Mouse (Mus musculus): ENCODE measurements around the gene Arid1a.
A peak's percentile ranks its signal among the peaks of the same experiment; 100 is the strongest.

Gene Arid1a

DNA sequence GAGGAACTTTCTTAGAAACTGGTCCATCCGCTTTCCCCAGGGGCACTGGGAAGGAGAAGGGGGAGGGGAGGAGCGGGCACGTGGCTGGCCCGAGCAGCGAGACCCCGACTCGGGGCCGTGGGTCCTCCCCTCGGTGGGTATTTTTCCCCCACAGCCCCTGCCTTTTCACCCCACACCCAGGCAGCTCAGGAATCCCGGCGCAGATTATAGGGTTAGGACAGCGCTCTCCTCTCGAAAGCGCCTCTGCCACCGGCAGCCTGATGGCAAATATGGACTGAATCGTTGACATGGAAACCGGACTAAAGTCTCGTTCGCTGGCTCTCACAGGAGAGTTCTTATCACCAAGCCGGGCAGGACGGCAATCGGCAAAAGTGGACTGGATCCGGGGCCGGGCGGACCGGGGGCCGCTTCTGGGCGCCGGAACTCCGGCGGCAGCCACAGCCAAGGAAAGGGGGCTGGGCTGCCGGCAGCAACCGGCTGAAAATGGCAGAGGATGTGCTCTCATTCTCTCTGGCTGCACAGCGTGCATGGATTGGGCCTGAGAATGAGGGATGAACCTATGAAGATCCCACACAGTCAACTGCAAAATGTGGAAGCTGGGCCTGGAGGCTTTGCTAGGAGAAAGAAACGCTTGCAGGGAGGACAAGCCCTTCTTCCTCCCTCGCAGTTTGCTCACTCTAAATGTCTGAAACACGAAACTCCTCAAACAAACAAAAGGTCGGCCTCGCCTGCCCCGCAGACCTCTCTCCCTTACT, at the start of gene Arid1a:
Gene Arid1a, minus strand, starts transcription at position 256 of the 755 bp plus-strand sequence.
- peak; percentile 96 for DNase-seq

DNA sequence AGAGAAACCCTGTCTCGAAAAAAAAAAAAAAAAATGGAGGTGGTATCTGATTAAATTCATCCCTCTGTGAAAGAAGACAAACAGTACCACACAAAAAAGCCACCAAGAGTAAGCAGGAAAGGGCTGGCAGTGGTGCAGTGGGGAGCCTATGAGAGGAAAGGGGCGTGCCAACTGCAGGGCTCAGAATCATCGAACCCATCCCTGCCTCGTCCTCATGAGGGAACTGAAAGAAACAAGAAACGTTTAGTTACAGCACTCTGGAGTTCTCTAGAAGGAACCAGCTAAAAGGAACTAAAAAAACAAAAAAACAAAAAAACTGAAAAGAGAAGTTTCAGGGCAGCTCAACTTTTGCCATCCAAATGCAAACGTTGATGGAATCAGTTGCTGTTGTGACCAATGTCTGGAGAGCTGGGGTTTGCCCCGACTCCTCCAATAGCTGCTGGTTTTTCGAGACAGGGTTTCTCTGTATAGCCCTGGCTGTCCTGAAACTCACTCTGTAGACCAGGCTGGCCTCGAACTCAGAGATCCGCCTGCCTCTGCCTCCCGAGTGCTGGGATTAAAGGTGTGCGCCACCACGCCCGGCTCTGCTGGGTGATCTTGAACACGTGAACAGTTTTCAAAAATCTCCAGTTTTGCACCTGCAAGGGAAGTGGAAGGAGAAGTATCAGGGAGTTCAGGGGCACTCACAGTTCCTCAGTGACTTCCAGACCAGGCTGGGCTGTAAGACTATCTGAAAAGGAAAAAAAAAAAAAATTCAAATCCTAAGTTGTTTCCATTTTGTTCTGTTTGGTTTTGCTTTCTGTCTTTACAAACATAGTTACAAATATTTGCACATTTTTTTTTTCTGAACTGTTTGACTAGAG, 48.1 kb upstream of the Arid1a start:
- no peak for DNase-seq

DNA sequence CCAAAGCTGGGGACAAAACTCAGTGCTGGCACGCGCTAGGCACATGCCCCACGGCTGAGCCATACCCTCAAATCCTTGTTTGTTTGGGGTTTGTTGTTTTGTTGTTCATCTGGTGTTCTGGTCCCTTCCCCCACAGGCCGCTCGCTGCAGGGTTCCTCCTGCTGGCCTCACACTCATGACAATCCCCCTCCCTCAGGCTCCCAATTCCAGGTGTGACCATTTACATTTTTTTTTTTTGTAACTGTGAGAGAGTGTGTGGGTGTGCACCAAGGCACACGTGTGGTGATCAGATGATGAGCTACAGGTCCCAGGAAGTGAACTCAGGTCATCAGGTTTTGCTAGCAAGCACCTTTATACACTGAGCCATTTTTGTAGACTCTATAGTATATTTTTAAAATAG, 44.0 kb upstream of the Arid1a start:
- DNase-seq: no peak

DNA sequence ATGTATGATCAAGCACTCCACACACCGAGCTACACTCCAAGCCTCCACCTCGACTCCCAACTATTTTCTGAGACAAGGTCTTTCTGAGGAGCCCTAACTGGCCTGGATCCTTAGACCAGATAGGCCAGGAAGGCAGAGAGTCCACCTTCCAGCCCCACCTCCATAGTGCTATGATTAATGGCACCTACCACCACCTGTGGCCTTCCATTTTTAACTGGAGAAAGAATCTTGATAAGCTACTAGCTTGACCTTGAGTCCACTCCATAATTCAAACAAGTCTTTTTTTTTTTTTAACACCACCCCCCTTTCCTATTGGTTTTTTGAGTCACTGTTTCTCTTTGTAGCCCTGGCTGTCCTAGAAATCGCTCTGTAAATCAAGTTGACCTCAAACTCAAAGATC, 36.7 kb upstream of the Arid1a start:
- no peak for DNase-seq

DNA sequence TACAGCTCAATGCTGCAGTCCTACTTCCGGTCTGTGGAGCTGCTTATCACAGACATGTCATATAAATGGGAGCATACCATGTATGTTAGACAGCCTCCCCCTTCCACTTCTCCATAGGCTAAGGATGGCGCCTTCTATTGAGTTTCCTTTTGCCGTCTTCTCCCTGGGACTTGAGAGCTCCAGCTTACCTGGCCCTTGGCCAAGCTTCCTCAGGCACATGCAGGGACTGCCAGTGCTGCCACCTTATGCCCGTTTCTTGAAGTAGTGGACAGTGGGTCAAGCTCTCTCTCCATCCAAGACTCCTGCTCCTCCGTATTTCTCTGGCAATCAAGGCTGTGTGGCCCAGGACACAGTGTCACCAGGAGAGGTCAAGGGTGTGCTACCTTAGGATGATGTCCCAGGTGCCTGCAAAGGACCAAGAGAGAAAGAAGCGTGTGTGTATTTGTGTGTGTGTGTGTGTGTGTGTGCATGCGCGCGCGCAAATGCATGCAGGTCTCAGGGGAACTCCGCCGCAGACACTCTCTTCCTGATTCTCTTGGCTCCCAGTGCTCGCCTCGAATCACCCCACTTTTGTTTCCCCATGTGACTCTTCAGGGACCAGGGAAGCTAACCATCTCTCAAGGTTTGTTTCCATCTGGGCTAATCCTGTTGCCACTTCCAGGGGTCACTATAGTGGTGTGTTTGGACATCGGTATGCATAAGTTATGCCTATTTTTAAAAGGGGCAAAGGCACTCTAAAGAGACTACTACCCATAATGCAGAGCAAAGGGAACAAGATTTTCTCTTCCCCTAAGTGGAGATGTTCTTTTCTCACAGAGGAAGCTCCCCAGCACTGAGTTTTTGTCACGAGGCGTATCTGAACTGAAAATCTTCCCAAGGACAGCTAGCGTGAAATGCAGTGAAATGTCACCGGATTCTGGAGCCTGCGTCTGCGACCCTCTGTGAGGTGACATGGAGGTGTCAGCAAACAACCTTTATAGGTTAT, 18.3 kb upstream of the Arid1a start:
- peak; percentile 93 for DNase-seq

DNA sequence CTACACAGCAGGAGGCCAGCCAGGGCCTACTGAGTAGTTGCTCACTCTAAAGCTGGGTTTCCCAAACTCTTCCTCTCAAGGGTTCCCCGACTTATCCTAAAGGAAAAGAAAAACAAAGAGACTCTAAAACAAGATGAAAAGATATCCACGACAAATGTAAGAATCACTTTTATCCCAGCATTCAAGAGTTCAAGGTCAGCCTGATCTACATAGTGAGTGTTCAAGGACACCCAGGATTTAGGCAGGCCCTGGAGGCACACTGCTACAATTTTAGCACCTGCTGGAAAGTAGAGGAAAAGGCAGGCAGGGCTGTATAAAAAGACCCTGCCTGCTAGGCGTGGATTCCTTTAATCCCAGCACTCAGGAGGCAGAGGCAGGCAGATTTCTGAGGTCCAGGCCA, 12.6 kb upstream of the Arid1a start:
- no peak for DNase-seq

DNA sequence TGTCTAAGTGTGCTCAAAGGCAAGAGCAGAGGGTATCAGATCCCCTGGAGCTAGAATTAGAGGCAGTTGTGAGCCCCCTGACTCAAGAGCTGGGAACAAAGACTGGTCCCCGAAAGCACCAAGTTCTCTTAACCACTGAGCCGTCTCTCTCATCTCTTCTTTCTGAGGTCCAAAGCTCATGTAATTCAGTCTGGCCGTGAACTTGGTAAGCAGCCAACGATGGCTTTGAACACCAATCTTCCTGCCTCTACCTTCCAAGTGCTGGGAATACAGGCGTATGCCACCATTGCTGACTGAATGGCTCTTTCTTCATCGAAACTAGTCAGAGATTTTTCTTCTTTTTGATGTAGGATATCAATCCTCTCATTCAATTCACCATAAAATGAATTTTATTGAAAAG, 6.5 kb upstream of the Arid1a start:
- DNase-seq: no peak

DNA sequence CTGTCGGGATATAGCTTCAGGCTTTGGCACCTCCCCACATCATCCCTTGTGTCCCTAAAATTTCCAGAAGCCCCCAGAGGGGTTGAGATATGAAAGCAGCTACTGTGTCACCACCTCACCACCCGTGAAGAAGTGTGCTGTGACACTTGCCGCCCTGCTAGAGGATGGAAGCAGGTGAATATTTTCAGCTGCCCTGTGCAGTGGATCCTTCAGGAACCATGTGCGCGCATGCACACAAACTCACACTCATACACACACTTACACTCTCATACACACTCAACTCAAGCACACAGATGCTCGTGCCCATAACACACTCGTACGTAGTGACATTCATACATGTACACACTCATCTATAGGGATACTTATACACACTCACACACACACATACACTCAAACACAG, 3.1 kb upstream of the Arid1a start:
- DNase-seq: no peak

DNA sequence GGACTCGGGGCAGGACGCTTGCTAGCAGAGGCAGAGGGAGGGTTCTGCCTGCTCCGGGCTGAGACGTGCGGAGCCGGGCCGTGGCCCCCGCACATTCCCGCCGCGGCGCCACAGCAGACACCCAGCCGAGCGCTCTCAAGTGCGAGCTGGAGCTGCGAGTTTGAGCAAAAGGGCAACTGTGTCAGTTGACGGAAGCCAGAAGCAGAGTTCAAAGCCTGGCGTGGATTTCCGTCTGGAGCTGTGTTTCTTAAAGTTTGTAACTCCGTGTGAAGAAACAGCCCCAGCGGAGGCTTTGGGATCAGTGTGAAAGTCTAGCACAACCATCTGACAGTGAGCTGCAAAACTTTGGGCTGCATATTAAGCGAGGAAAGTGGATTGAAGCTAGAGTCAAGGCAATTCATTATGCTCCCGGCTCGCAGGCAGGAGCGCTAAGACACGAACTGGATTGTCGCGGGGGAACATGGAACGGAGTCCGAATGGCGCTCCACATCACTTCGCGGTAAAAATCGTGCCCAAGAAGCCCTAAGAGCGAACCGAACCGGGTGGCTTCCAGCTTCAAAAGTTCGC, 783 bp upstream of the Arid1a start:
- DNase-seq: peak; percentile 91

DNA sequence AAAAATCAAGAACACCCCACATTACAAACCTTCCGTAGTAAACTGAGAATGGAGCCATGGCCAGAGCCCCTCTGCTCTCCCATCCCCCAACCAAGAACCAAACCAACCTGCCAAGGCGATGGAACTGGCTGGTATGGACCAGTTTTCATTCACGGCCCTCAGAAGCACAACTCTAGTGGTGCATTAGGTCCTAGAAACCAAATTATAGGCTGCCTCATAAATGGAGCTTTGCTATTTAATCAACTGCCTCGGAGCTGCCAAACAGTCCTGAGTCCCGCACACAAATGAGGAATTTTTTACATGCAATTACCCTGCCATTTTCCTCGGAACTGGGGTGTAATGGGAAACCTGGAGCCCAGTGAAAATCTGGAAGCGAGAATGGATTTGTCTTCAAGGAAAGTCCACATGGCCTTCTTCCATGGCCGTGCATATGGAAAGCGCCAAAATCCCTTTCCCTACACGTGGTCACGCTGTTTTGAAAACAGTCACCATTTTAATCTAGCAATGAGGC, 653 bp downstream of the Arid1a start:
- no peak for DNase-seq

DNA sequence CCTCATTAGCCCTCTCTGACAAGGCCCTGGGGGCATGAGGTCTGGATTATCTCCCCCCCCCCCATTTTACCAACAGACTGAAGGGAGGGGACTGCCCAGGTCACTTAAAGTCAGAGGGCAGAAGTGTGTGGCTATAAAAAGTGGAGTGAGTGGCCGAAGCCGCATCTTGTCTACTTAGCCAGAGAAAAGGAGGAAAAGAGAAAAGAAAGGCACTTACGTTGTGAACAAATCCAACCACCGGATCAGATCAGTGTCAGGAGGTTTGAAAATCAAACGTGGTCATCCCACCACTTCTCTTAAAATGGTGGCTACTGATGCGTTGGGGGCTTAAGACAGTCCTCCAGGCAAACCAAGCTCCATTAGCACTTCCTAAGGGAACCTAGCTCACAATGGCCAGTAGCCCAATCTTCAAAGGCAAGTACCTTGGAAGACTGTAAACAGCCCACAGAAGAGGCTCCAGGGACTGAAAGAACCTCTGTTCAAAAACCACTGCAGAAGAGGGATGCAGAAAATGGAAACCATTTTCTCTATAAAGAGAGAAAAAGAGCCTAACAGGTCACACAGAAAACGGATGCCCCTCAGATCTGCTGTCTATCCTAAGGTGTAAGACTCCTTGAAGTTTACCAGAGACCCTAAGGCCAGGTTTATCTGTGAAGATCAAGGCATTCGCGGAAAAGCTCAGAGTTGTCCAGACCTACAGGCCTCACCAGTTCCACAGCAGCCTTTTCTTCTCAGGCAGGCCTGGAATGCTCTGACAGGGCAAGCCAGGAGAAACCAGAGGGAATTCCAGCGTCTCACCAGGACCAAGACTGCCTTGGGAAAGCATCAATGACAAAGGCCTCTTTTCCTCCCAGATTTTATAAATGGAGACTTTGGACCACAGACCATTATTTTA, 1.5 kb downstream of the Arid1a start:
- no peak for DNase-seq

DNA sequence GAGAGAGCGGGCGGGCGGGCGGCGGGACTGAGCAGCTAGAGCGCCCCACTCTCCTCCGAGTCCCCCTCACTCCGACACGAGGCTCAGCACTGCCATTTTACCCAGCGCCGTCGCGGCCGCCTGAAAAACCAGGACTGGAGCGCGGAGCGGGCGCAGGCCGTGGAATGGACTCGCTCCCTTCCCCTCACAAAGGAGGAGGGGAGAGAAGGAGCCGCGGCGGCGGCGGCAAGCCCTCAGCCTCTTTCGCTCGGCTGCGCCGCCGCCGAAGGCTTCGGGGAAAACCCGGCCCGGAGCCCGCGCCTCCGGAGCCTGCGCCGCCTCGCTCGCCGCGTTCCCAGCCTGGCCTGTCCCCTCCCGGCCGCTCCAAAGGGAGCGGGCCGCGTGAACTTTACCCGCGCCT, 2.3 kb downstream of the Arid1a start:
- DNase-seq: peak; percentile 98

DNA sequence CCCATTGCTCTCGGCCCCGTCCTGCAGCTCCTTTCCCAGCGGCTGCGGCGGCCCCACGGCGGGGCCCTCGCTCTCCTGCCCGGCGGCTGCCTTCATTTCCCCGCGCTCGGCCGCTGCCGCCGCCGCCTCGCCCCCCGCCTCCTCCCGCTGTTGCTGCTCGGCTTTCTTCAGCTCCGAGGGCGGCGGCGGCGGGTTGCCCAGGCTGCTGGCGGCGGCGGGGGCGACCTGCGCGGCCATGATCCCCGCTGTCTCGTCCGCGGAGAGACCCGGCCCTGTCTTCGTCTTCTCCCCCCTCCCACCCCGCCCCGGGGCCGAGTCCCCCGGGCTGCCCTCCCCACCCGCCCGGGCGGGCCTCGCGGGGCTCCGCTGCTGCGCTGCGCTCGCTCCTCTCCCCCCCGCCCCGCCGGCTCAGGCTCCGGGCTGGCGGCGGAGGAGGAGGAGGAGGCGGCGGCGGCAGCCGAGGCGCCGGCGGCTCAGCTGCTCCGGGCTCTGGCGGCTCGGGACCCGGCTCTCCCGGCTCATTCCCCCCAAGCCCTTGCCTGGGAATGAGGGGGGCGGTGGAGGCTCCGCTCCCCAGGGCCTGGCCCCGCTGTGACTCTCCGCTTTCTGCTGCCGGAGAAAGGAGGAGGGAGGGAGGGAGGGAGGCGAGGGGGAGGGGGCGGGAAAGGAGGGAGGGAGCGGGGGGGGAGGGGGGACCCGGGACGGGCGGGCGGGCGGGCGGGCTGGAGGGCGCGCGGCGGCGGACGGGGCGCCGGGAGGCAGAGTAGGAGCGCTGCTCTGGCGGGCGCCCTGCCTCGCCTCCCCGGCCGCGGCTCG, 3.0 kb downstream of the Arid1a start:
- DNase-seq: peak; percentile 85

DNA sequence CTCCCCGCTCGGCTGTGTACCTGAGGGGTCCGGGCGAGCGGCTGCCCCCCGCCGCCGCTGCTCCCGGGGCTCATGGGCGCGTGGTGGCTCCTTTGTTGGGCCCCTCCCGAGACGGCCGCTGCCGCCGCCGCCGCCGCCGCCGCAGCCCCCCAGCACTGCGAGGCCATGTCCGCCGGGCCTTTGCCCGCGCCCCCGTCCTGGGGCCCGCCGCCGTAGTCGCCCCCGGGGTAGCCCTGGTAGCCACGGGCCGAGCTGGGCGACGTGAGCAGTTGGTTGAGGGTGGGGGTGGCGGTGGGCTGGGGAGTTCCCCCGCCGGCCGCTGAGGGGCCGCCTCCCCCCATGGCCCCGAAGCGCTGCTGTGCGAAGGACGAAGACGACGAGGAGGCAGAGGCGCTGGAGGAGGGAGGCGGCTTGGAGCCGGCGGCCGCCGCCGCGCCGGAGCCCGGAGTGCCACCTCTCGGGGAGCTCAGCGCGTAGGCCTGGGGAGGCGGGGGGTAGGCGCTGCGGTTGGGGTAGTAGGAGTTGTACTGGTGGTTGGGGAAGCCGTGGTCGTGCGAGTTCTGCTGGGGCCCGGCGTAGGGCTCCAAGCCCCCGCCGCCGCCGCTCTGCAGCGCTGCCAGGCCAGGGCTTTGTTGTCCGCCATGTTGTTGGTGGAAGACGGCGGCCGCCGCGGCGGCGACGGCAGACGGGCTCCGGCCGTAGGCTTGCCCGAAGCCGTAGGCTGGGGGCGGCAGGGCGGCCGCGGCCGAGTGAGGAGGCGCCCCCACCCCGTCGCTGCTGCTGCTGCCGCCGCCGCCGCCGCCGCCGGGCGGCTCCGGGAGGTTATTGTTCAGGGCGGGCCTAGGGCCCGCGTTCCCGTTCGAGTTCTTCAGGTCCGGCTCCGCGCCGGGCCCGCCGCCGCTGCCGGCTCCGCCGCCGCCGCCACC, 3.9 kb downstream of the Arid1a start:
- peak; percentile 61 for DNase-seq

DNA sequence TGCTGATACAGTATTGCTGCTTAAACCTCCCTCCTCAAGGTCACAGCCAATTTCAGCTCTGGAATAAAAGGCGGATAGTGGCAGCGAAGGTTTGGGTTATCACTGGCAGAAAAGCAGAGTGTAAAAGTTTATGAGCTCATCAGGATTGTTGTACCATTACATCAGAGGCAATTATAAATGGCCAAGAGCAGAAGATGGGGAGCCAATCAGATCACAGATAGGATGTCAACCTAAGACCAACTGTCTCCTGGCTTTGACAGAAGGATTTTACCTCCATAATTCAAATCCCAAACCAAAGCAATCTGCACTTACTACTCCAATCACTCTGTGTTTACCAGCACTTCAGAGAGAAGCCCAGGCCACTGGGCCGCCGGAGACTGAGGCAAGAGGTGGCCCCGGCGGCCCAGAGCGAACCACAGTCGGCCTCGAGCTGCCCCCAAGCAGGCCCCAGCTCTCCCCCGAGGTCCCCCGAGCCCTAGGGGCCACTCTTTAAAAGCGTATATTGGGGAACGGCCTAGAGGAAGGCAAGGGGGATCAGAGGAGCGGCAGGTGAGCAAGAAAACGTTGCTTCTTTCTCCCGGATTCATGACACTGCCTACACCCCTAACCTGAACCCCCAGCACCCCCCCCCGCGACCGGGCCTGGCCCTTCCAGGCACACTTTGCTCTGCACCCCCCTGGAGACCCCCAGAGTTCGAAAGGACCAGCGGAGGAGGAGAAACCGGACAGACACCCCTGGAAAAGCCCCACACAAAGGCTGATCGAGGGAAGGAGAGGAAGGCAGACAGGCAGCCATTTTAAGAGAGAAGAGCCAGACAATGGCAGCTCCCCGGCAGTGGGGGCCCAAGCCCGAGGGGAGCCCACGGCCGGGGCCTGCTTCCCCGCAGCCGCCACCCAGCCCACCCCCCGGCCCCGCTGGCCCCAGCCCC, 4.8 kb downstream of the Arid1a start:
- DNase-seq: peak; percentile 55

DNA sequence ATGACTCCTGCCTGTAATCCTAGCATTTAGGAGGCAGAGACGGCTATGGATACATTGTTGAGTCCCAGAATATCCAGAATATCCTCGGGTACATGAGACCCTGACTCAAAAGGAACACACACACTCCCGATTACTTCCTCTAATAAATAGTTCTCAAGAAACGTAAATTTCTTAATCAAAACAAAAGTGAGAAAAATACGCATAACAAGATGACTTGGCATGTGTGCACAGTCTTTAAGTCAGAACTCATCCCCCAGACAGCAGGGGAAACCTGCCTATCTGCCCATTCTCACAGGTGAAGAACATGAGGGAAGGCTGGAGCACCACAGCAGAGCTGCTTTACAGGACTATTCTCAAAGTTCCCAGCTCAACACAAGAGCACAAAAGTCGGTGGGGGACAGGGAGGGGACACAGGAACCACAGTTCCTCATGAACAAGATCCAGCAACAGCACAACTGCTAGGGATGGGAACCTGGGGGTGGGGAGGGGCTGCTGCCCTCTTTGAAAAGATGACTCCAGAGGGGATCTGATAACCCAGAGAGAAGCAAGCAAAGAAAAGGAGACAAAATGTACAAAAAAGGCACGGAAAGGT, 6.3 kb downstream of the Arid1a start:
- DNase-seq: no peak

DNA sequence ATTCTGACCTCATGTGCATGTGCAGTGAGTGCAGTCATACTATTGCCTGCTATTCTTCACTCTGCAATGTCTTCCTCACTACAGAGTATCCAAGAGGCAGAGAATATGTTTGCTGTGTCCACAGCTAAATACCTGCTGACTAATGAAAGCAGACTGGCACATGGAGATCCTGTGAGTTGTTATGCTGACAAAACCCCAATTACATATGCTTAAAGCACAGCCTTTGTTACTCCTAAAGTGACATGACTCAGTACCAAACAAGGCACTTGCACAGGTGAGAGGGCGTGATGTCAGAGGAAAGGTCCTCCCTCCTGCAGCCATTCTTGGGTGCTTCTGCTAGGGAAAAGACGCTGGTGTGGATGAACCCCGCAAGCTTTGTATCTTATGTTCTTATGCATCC, 21.3 kb downstream of the Arid1a start:
- DNase-seq: no peak

DNA sequence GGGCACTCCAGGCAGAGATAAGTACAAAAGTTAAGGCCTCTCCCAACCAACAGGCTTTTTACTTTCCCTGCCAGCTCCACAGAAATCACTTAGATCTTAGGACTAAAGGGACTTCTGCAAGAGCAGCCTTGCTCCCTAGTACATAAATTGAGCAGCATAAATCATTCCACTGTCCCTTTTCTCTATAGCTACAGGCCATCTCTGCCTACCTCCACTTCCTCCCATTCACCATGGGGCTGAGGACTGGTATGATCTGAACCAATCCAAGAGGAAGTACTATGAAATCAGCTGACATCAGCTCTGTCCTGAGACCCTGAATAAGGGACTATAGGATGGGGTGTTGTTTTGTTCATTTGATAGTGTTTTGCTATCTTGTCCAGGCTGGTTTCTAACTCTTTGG, 26.4 kb downstream of the Arid1a start:
- DNase-seq: no peak

Measured in kidney, postnatal 10 days (tissue).